Comparison of ENCODE assay signal across 8 mouse cellular contexts in genomic region chr19:5608707-5609106, GRCm38 (mm10). TPM values are rescaled to one million over a fixed set of nuclear protein-coding genes. Genes with fewer than 3 reads are reported as not detected.
DNase-seq lines count a peak whose midpoint lies in the region; ATAC-seq and TF ChIP-seq lines count a peak whose summit lies in the region.

No protein-coding gene starts in this region.

- no peaks in the 10 kb centered on the region for H3K9me3 ChIP-seq in CH12.LX (replicated peaks; ENCODE audit: low read length)
- H3K9me3 ChIP-seq in forebrain, postnatal 0 days (ENCODE audit: low read length) = no peaks in the 10 kb centered on the region
- H3K9me3 ChIP-seq in liver, embryonic 16.5 days (replicated peaks; ENCODE audit: control insufficient read depth, low read length) = no peaks in the 10 kb centered on the region

- intact Hi-C loops in gastrocnemius, adult 2 months (cut with DNase I) = no loop called here

- peak; percentile 30 for DNase-seq in gastrocnemius, adult 2 months
- no peak for DNase-seq in gastrocnemius, adult 8-10 months (ENCODE audit: low spot score in 2 of 2)
- DNase-seq in CH12.LX (ENCODE audit: extremely low read depth) = no peak
- no peak for DNase-seq in forebrain, postnatal 0 days
- DNase-seq in left cerebral cortex, adult 9 months (ENCODE audit: low spot score in 2 of 2) = no peak
- no peak for DNase-seq in frontal cortex, postnatal 10 days (ENCODE audit: low spot score in 2 of 2)
- no peak for DNase-seq in kidney, postnatal 14 days

- dilution Hi-C loops in CH12.LX (cut with MboI; ENCODE audit: extremely low pct_ligation_motif_present, extremely low pct_unique_long_range_greater_than_20kb, low sequenced_read_pairs) = no loop called here

- TF ChIP-seq CTCF in gastrocnemius, adult 2 months (IDR thresholded peaks at IDR 0.05) = no peak
- no peak for TF ChIP-seq CTCF in CH12.LX (conservative IDR thresholded peaks at IDR 0.05 in 1 of 2, IDR thresholded peaks at IDR 0.05 in 1 of 2; ENCODE audit: low read depth in 2 of 2, low read length in 2 of 2)
- no peak for TF ChIP-seq CTCF in forebrain, postnatal 0 days (IDR thresholded peaks at IDR 0.05; ENCODE audit: low read depth)

- no peak for ATAC-seq in forebrain, postnatal 0 days
- ATAC-seq in liver, embryonic 16.5 days (ENCODE audit: low read depth) = no peak

- peaks cover 2% of the 10 kb centered on the region; the same call in 1 of the 2 replicates for H3K79me2 ChIP-seq in CH12.LX (replicated peaks; ENCODE audit: control insufficient read depth, extremely low read depth, insufficient read depth, poor library complexity, severe bottlenecking)

- TF ChIP-seq POLR2A in CH12.LX (IDR thresholded peaks at IDR 0.05; ENCODE audit: low read depth, low read length) = no peak

- peak overlapping the region; percentile 100; the same call in 1 of the 2 replicates for H3K27ac ChIP-seq in gastrocnemius, adult 2 months
- no peak overlapping the region for H3K27ac ChIP-seq in CH12.LX (ENCODE audit: insufficient read depth, low read depth)
- no peak overlapping the region for H3K27ac ChIP-seq in forebrain, postnatal 0 days (ENCODE audit: low read depth, low read length)
- H3K27ac ChIP-seq in liver, embryonic 16.5 days (ENCODE audit: low read length) = no peak overlapping the region; the same call in 1 of the 2 replicates

- TF ChIP-seq EP300 in CH12.LX (IDR thresholded peaks at IDR 0.05; ENCODE audit: low read length) = no peak

- H3K4me2 ChIP-seq in CH12.LX (ENCODE audit: insufficient read depth, low read depth, poor library complexity, severe bottlenecking) = peak overlapping the region; percentile 39
- H3K4me2 ChIP-seq in forebrain, postnatal 0 days (ENCODE audit: low read depth) = peak overlapping the region; percentile 55
- H3K4me2 ChIP-seq in liver, embryonic 16.5 days (ENCODE audit: low read depth, low read length) = peak overlapping the region; percentile 83

- 96% methylated on average over 13 of the region's 13 CpGs for WGBS in forebrain, postnatal 0 days
- WGBS in liver, embryonic 16.5 days (ENCODE audit: insufficient replicate concordance) = 89% methylated on average over 13 of the region's 13 CpGs

- H3K27me3 ChIP-seq in CH12.LX (replicated peaks) = no peaks in the 10 kb centered on the region
- no peaks in the 10 kb centered on the region for H3K27me3 ChIP-seq in forebrain, postnatal 0 days (ENCODE audit: insufficient read depth, low read length)
- no peaks in the 10 kb centered on the region for H3K27me3 ChIP-seq in liver, embryonic 16.5 days (ENCODE audit: control insufficient read depth, insufficient read depth, low read depth, low read length)

- in situ Hi-C loops in CH12.LX (cut with MboI; ENCODE audit: low pct_ligation_motif_present, low pct_unique_long_range_greater_than_20kb, low sequenced_read_pairs) = no loop called here

- H3K4me3 ChIP-seq in gastrocnemius, adult 2 months = peak overlapping the region; percentile 93
- peak overlapping the region in 1 of 3 experiments; percentile 71 for H3K4me3 ChIP-seq in CH12.LX (replicated peaks in 1 of 3; ENCODE audit: low read depth in 2 of 3, low read length in 2 of 3, poor library complexity in 1 of 3)
- H3K4me3 ChIP-seq in forebrain, postnatal 0 days (ENCODE audit: low read depth, low read length) = peak overlapping the region; percentile 83
- H3K4me3 ChIP-seq in liver, embryonic 16.5 days (ENCODE audit: low read depth, low read length) = peak overlapping the region; percentile 67; the same call in 1 of the 2 replicates

- H3K4me1 ChIP-seq in CH12.LX (ENCODE audit: control insufficient read depth in 1 of 2, insufficient read depth in 2 of 2) = peaks cover 10 to 27% of the 10 kb centered on the region in 2 experiments
- no peaks in the 10 kb centered on the region for H3K4me1 ChIP-seq in forebrain, postnatal 0 days (ENCODE audit: insufficient read depth)
- peaks cover 36% of the 10 kb centered on the region for H3K4me1 ChIP-seq in liver, embryonic 16.5 days (ENCODE audit: control insufficient read depth, low read depth, low read length)

- peaks cover 48 to 54% of the 10 kb centered on the region in 2 experiments for H3K36me3 ChIP-seq in CH12.LX (replicated peaks in 1 of 2; ENCODE audit: control insufficient read depth in 1 of 2, insufficient read depth in 1 of 2, low read length in 1 of 2)
- H3K36me3 ChIP-seq in forebrain, postnatal 0 days (ENCODE audit: insufficient read depth) = peaks cover 52% of the 10 kb centered on the region
- H3K36me3 ChIP-seq in liver, embryonic 16.5 days (ENCODE audit: control insufficient read depth, insufficient read depth) = peaks cover 27% of the 10 kb centered on the region

- peak overlapping the region; percentile 80; the same call in 1 of the 2 replicates for H3K9ac ChIP-seq in CH12.LX (ENCODE audit: insufficient read depth, low read depth)
- H3K9ac ChIP-seq in forebrain, postnatal 0 days = no peak overlapping the region
- H3K9ac ChIP-seq in liver, embryonic 16.5 days (ENCODE audit: low read depth, low read length) = no peak overlapping the region

- TF ChIP-seq RAD21 in CH12.LX (IDR thresholded peaks at IDR 0.05; ENCODE audit: low read depth, low read length) = no peak

TF ChIP-seq in CH12.LX, 34 proteins besides CTCF, POLR2A, EP300 and RAD21 (continues in another document):
- TF ChIP-seq TBP (conservative IDR thresholded peaks at IDR 0.05; ENCODE audit: low read depth, low read length) = no peak
- TF ChIP-seq MEF2A (IDR thresholded peaks at IDR 0.05; ENCODE audit: borderline replicate concordance, low read depth, low read length) = no peak
- TF ChIP-seq ZC3H11A (IDR thresholded peaks at IDR 0.05; ENCODE audit: low read depth, low read length) = no peak
- no peak for TF ChIP-seq RCOR1 (conservative IDR thresholded peaks at IDR 0.05; ENCODE audit: low read depth, low read length)
- TF ChIP-seq MAZ (IDR thresholded peaks at IDR 0.05; ENCODE audit: low read depth, low read length) = no peak
- TF ChIP-seq E2F4 (IDR thresholded peaks at IDR 0.05; ENCODE audit: insufficient replicate concordance, low read depth, low read length) = no peak
- no peak for TF ChIP-seq UBTF (IDR thresholded peaks at IDR 0.05; ENCODE audit: low read depth, low read length)
- TF ChIP-seq JUN (IDR thresholded peaks at IDR 0.05; ENCODE audit: insufficient read depth, low read depth, low read length) = no peak
- TF ChIP-seq NRF1 (IDR thresholded peaks at IDR 0.05; ENCODE audit: low read depth, low read length) = no peak
- TF ChIP-seq MYC (IDR thresholded peaks at IDR 0.05; ENCODE audit: low read depth, low read length) = no peak
- no peak for TF ChIP-seq ZMIZ1 (IDR thresholded peaks at IDR 0.05; ENCODE audit: low read depth, low read length)
- TF ChIP-seq ELF1 (IDR thresholded peaks at IDR 0.05; ENCODE audit: low read depth, low read length) = no peak
- no peak for TF ChIP-seq ZNF384 (IDR thresholded peaks at IDR 0.05; ENCODE audit: low read depth, low read length)
- no peak for TF ChIP-seq PAX5 (IDR thresholded peaks at IDR 0.05; ENCODE audit: low read length)
- no peak for TF ChIP-seq SMC3 (IDR thresholded peaks at IDR 0.05; ENCODE audit: low read depth, low read length)

RNA-seq across cellular contexts. Expression of gene Kat5, which starts 1.3 kb away (rescaled TPM):
- 10 to 100 TPM; 20.9 to 23.7 TPM for total RNA-seq in gastrocnemius, adult 2 months (2021)
- 10 to 100 TPM; 17.2 to 23.9 (median 21.6) TPM for total RNA-seq in gastrocnemius, adult 8-10 months (2022)
- 44.9 and 46.5 TPM in 2 replicates for total RNA-seq in CH12.LX (2012; rRNA removed)
- 75.4 and 106 TPM in 2 replicates for total RNA-seq in CH12.LX (2014; rRNA removed)
- polyA plus RNA-seq in CH12.LX (2012; ENCODE audit: insufficient read length, low read depth) = 50.1 and 62.8 TPM in 2 replicates
- total RNA-seq in forebrain, postnatal 0 days (2014; rRNA removed) = 131 and 150 TPM in 2 replicates
- polyA plus RNA-seq in forebrain, postnatal 0 days (2015; fragmentation: Nextera tagmentation; extraction: Ambion mirVana) = 62.8 and 72.6 TPM in 2 replicates
- 15.9 and 16.4 TPM in 2 replicates for polyA plus RNA-seq in liver, embryonic 16.5 days (2015; fragmentation: Nextera tagmentation; extraction: Ambion mirVana)

RNA-seq across cellular contexts. Expression of gene Rnaseh2c, which starts 7.0 kb away (rescaled TPM):
- 10 to 100 TPM; 42.4 to 53.6 TPM for total RNA-seq in gastrocnemius, adult 2 months (2021)
- 10 to 100 TPM; 40.5 to 63.8 (median 50.9) TPM for total RNA-seq in gastrocnemius, adult 8-10 months (2022)
- total RNA-seq in CH12.LX (2012; rRNA removed) = 124 and 164 TPM in 2 replicates
- 51.3 and 54.2 TPM in 2 replicates for total RNA-seq in CH12.LX (2014; rRNA removed)
- polyA plus RNA-seq in CH12.LX (2012; ENCODE audit: insufficient read length, low read depth) = 75.4 and 79.0 TPM in 2 replicates
- 29.0 and 34.1 TPM in 2 replicates for total RNA-seq in forebrain, postnatal 0 days (2014; rRNA removed)
- polyA plus RNA-seq in forebrain, postnatal 0 days (2015; fragmentation: Nextera tagmentation; extraction: Ambion mirVana) = 49.8 and 59.9 TPM in 2 replicates
- polyA plus RNA-seq in liver, embryonic 16.5 days (2015; fragmentation: Nextera tagmentation; extraction: Ambion mirVana) = 92.2 and 115 TPM in 2 replicates

RNA-seq across cellular contexts. Expression of gene Rela, which starts 28.6 kb away (rescaled TPM):
- 10 to 100 TPM; 14.6 to 14.7 TPM for total RNA-seq in gastrocnemius, adult 2 months (2021)
- total RNA-seq in gastrocnemius, adult 8-10 months (2022) = 10 to 100 TPM; 13.8 to 20.5 (median 15.0) TPM
- total RNA-seq in CH12.LX (2012; rRNA removed) (21.0 and 22.1 TPM in 2 replicates), CH12.LX (2014; rRNA removed) (11.1 and 12.1 TPM in 2 replicates)
- polyA plus RNA-seq in CH12.LX (2012; ENCODE audit: insufficient read length, low read depth) = 43.8 and 51.9 TPM in 2 replicates
- 23.2 and 34.8 TPM in 2 replicates for total RNA-seq in forebrain, postnatal 0 days (2014; rRNA removed)
- polyA plus RNA-seq in forebrain, postnatal 0 days (2015; fragmentation: Nextera tagmentation; extraction: Ambion mirVana) = 26.8 and 32.3 TPM in 2 replicates
- 21.6 and 23.6 TPM in 2 replicates for polyA plus RNA-seq in liver, embryonic 16.5 days (2015; fragmentation: Nextera tagmentation; extraction: Ambion mirVana)

RNA-seq across cellular contexts. Expression of gene Ap5b1, which starts 40.9 kb away (rescaled TPM):
- total RNA-seq in gastrocnemius, adult 2 months (2021) = 1 to 10 TPM; 2.0 to 2.3 TPM
- 1 to 10 TPM; 2.0 to 2.6 (median 2.5) TPM for total RNA-seq in gastrocnemius, adult 8-10 months (2022)
- total RNA-seq in CH12.LX (2012; rRNA removed) (9.6 and 10.6 TPM in 2 replicates), CH12.LX (2014; rRNA removed) (3.2 and 3.6 TPM in 2 replicates)
- polyA plus RNA-seq in CH12.LX (2012; ENCODE audit: insufficient read length, low read depth) = 6.5 and 8.5 TPM in 2 replicates
- total RNA-seq in forebrain, postnatal 0 days (2014; rRNA removed) = 9.0 and 9.5 TPM in 2 replicates
- polyA plus RNA-seq in forebrain, postnatal 0 days (2015; fragmentation: Nextera tagmentation; extraction: Ambion mirVana) = 1.2 and 1.6 TPM in 2 replicates
- 3.5 and 4.4 TPM in 2 replicates for polyA plus RNA-seq in liver, embryonic 16.5 days (2015; fragmentation: Nextera tagmentation; extraction: Ambion mirVana)

RNA-seq across cellular contexts. Expression of gene Ovol1, which starts 48.3 kb away (rescaled TPM):
- not detected for total RNA-seq in gastrocnemius, adult 2 months (2021)
- not detected for total RNA-seq in gastrocnemius, adult 8-10 months (2022)
- total RNA-seq in CH12.LX (2012; rRNA removed) (not detected in 2 replicates), CH12.LX (2014; rRNA removed) (not detected in 2 replicates)
- not detected in 2 replicates for polyA plus RNA-seq in CH12.LX (2012; ENCODE audit: insufficient read length, low read depth)
- total RNA-seq in forebrain, postnatal 0 days (2014; rRNA removed) = not detected in 2 replicates
- polyA plus RNA-seq in forebrain, postnatal 0 days (2015; fragmentation: Nextera tagmentation; extraction: Ambion mirVana) = 0.11 and 0.21 TPM in 2 replicates
- polyA plus RNA-seq in liver, embryonic 16.5 days (2015; fragmentation: Nextera tagmentation; extraction: Ambion mirVana) = 0.04 and 0.31 TPM in 2 replicates
